Mouse (Mus musculus) embryonic facial prominence, embryonic 13.5 days (tissue): Measurements from ENCODE around the gene Btn2a2. TPM values are rescaled to one million over a fixed set of nuclear protein-coding genes. Genes with fewer than 3 reads are reported as not detected.
A peak's percentile ranks its signal among the peaks of the same experiment; 100 is the strongest.

ENCODE experiments used
- ATAC-seq: fragments of 200-750 bp; cut with Nextera tagmentation; 2 replicates; pipeline ENCODE4 v1.8.0; 2017; ENCODE audit warnings: low read depth; ENCODE audit not compliant: insufficient number of reproducible peaks, insufficient read depth, low FRiP score, low TSS enrichment
- H3K27ac ChIP-seq: fragments of 300-500 bp; sonication (generic); 2 replicates; pipeline ENCODE4 v1.5.1; 2015; ENCODE audit warnings: moderate library complexity, mild to moderate bottlenecking, inconsistent platforms
- H3K27me3 ChIP-seq: fragments of 300-500 bp; sonication (generic); 2 replicates; pipeline ENCODE4 v1.6.1; 2015; ENCODE audit warnings: mild to moderate bottlenecking, inconsistent platforms
- H3K36me3 ChIP-seq: fragments of 300-500 bp; sonication (generic); 2 replicates; pipeline ENCODE4 v1.6.1; 2015; ENCODE audit warnings: mild to moderate bottlenecking, inconsistent platforms
- H3K4me1 ChIP-seq: fragments of 300-500 bp; sonication (generic); 2 replicates; pipeline ENCODE4 v1.6.1; 2015; ENCODE audit warnings: inconsistent platforms
- H3K4me2 ChIP-seq: fragments of 300-500 bp; sonication (generic); 2 replicates; pipeline ENCODE4 v1.6.1; 2015; ENCODE audit warnings: moderate library complexity, mild to moderate bottlenecking, inconsistent platforms
- H3K4me3 ChIP-seq: fragments of 300-500 bp; sonication (generic); 2 replicates; pipeline ENCODE4 v1.5.1; 2015; ENCODE audit warnings: mild to moderate bottlenecking, inconsistent platforms
- H3K9ac ChIP-seq: fragments of 300-500 bp; sonication (generic); 2 replicates; pipeline ENCODE4 v1.6.1; 2015; ENCODE audit warnings: mild to moderate bottlenecking, inconsistent platforms
- H3K9me3 ChIP-seq: fragments of 300-500 bp; sonication (generic); 2 replicates; pipeline ENCODE4 v1.6.1; 2016; ENCODE audit warnings: inconsistent platforms
- WGBS: fragments of 180-500 bp; shearing (Covaris S2); methylation state at CpG from one replicate; pipeline ENCODE4 v1.1.7; 2015; ENCODE audit warnings: mixed read lengths; 5-methylcytosine and 5-hydroxymethylcytosine counted together
- polyA plus RNA-seq: library from polyadenylated mRNA; unstranded; fragments of >200 nt; fragmentation: Nextera tagmentation; extraction: Ambion mirVana; gene quantifications from 2 replicates; pipeline ENCODE4 v1.2.1, GENCODE M21; 2015

Btn2a2 gene
- polyA plus RNA-seq, 1 experiment from 2014 or later = 1.7 TPM

- Histone ChIP-seq H3K4me2 (no peak overlapping the region; the same call in 1 of the 2 replicates), H3K36me3 (no peaks in the 10 kb centered on the region), H3K27me3 (no peaks in the 10 kb centered on the region), H3K9ac (no peak overlapping the region), H3K27ac (no peak overlapping the region), H3K4me3 (no peak overlapping the region), H3K4me1 (peaks cover 8% of the 10 kb centered on the region; the same call in 1 of the 2 replicates), H3K9me3 (no peaks in the 10 kb centered on the region)
- 32% methylated on average over 5 of the region's 5 CpGs for WGBS
- ATAC-seq = no peak
Observed at GRCm38 (mm10) chr13:23485271-23485670, 3.4 kb downstream of the Btn2a2 start.

GRCm38 (mm10) chr13:23483153-23483552 is 5.5 kb downstream of the Btn2a2 start:
- 85% methylated on average over 2 of the region's 2 CpGs for WGBS
- Histone ChIP-seq H3K27me3 (no peaks in the 10 kb centered on the region), H3K9ac (no peak overlapping the region), H3K9me3 (no peaks in the 10 kb centered on the region), H3K27ac (no peak overlapping the region), H3K36me3 (peaks cover 2% of the 10 kb centered on the region), H3K4me3 (no peak overlapping the region), H3K4me1 (peaks cover 8% of the 10 kb centered on the region; the same call in 1 of the 2 replicates), H3K4me2 (no peak overlapping the region)
- ATAC-seq = no peak

GRCm38 (mm10) chr13:23475658-23476057 is 13.0 kb downstream of the Btn2a2 start:
- H3K4me2 ChIP-seq = no peak overlapping the region
- no peak overlapping the region; the same call in 1 of the 2 replicates for H3K9ac ChIP-seq
- peaks cover 4% of the 10 kb centered on the region for H3K36me3 ChIP-seq
- ATAC-seq = no peak
- no peak overlapping the region for H3K27ac ChIP-seq
- no peaks in the 10 kb centered on the region for H3K4me1 ChIP-seq
- no peaks in the 10 kb centered on the region for H3K9me3 ChIP-seq
- H3K4me3 ChIP-seq = no peak overlapping the region
- no peaks in the 10 kb centered on the region for H3K27me3 ChIP-seq
- WGBS = 7% methylated on average over 2 of the region's 2 CpGs

GRCm38 (mm10) chr13:23466911-23467310 is 21.7 kb downstream of the Btn2a2 start:
- WGBS = 2% methylated on average over 9 of the region's 9 CpGs
- no peaks in the 10 kb centered on the region for H3K9me3 ChIP-seq
- H3K36me3 ChIP-seq = no peaks in the 10 kb centered on the region
- no peak overlapping the region for H3K27ac ChIP-seq
- no peaks in the 10 kb centered on the region; the same call in 1 of the 2 replicates for H3K27me3 ChIP-seq
- 0 out of 2 replicates have a peak, but pooled peaks have one; percentile 79 for ATAC-seq
- H3K4me3 ChIP-seq = no peak overlapping the region
- H3K9ac ChIP-seq = no peak overlapping the region
- no peak overlapping the region for H3K4me2 ChIP-seq
- peaks cover 15% of the 10 kb centered on the region for H3K4me1 ChIP-seq

- no peak for ATAC-seq
- no peaks in the 10 kb centered on the region for H3K9me3 ChIP-seq
- WGBS = 69% methylated on average over 1 of the region's 1 CpGs
- H3K27me3 ChIP-seq = no peaks in the 10 kb centered on the region; the same call in 1 of the 2 replicates
- peaks cover 15% of the 10 kb centered on the region for H3K4me1 ChIP-seq
- H3K36me3 ChIP-seq = no peaks in the 10 kb centered on the region
- H3K27ac ChIP-seq = no peak overlapping the region
- peak overlapping the region; percentile 80; the same call in 1 of the 2 replicates for H3K4me2 ChIP-seq
- no peak overlapping the region for H3K9ac ChIP-seq
- H3K4me3 ChIP-seq = no peak overlapping the region
Observed at GRCm38 (mm10) chr13:23466306-23466705, 22.4 kb downstream of the Btn2a2 start.

GRCm38 (mm10) chr13:23465600-23466109 is 23.0 kb downstream of the Btn2a2 start, which contains the start of gene Btn1a1:
TSS of gene Btn1a1 (minus strand) at chr13:23465901.
- Histone ChIP-seq H3K9me3 (no peaks in the 10 kb centered on the region), H3K4me2 (peak within 1 kb of the TSS; percentile 80), H3K27me3 (no peaks in the 10 kb centered on the region; the same call in 1 of the 2 replicates), H3K4me1 (peaks cover 15% of the 10 kb centered on the region), H3K4me3 (peak within 1 kb of the TSS; percentile 53), H3K9ac (peak within 1 kb of the TSS; percentile 71), H3K27ac (no peak within 1 kb of the TSS), H3K36me3 (no peaks in the 10 kb centered on the region)
- ATAC-seq = no peak
- 1% methylated on average over 7 of the region's 7 CpGs for WGBS

- WGBS = 2% methylated on average over 11 of the region's 11 CpGs
- H3K9ac ChIP-seq = peak overlapping the region; percentile 71
- H3K36me3 ChIP-seq = no peaks in the 10 kb centered on the region
- peak overlapping the region; percentile 80 for H3K4me2 ChIP-seq
- peak overlapping the region; percentile 53 for H3K4me3 ChIP-seq
- no peak for ATAC-seq
- peaks cover 15% of the 10 kb centered on the region for H3K4me1 ChIP-seq
- H3K9me3 ChIP-seq = no peaks in the 10 kb centered on the region
- no peak overlapping the region for H3K27ac ChIP-seq
- no peaks in the 10 kb centered on the region; the same call in 1 of the 2 replicates for H3K27me3 ChIP-seq
Observed at GRCm38 (mm10) chr13:23464841-23465366, 23.8 kb downstream of the Btn2a2 start.

- Histone ChIP-seq H3K4me1 (peaks cover 15% of the 10 kb centered on the region), H3K9me3 (no peaks in the 10 kb centered on the region), H3K27me3 (peaks cover 3% of the 10 kb centered on the region; the same call in 1 of the 2 replicates), H3K4me2 (peak overlapping the region; percentile 80), H3K9ac (peak overlapping the region; percentile 71), H3K36me3 (no peaks in the 10 kb centered on the region), H3K4me3 (peak overlapping the region; percentile 53), H3K27ac (no peak overlapping the region)
- under 1% methylated on average over 29 of the region's 29 CpGs for WGBS
- ATAC-seq = no peak
Observed at GRCm38 (mm10) chr13:23464224-23464637, 24.4 kb downstream of the Btn2a2 start.

GRCm38 (mm10) chr13:23463381-23464223 is 25.1 kb downstream of the Btn2a2 start:
- H3K4me2 ChIP-seq = peak overlapping the region; percentile 80
- H3K4me3 ChIP-seq = peak overlapping the region; percentile 53
- H3K27ac ChIP-seq = no peak overlapping the region
- H3K36me3 ChIP-seq = no peaks in the 10 kb centered on the region
- no peak for ATAC-seq
- no peaks in the 10 kb centered on the region for H3K9me3 ChIP-seq
- H3K27me3 ChIP-seq = peaks cover 8% of the 10 kb centered on the region; the same call in 1 of the 2 replicates
- H3K9ac ChIP-seq = peak overlapping the region; percentile 71
- peaks cover 15% of the 10 kb centered on the region for H3K4me1 ChIP-seq
- under 1% methylated on average over 21 of the region's 21 CpGs for WGBS

- H3K4me3 ChIP-seq = no peak overlapping the region
- peaks cover 15% of the 10 kb centered on the region for H3K4me1 ChIP-seq
- no peak overlapping the region for H3K4me2 ChIP-seq
- H3K9me3 ChIP-seq = no peaks in the 10 kb centered on the region
- peaks cover 8% of the 10 kb centered on the region; the same call in 1 of the 2 replicates for H3K27me3 ChIP-seq
- no peak overlapping the region for H3K9ac ChIP-seq
- H3K27ac ChIP-seq = no peak overlapping the region
- ATAC-seq = no peak
- no peaks in the 10 kb centered on the region for H3K36me3 ChIP-seq
Observed at GRCm38 (mm10) chr13:23462669-23463068, 26.0 kb downstream of the Btn2a2 start.

GRCm38 (mm10) chr13:23462063-23462462 is 26.6 kb downstream of the Btn2a2 start:
- WGBS = 76% methylated on average over 4 of the region's 4 CpGs
- H3K36me3 ChIP-seq = no peaks in the 10 kb centered on the region
- H3K4me3 ChIP-seq = no peak overlapping the region
- ATAC-seq = no peak
- peaks cover 15% of the 10 kb centered on the region for H3K4me1 ChIP-seq
- H3K27me3 ChIP-seq = peaks cover 8% of the 10 kb centered on the region; the same call in 1 of the 2 replicates
- H3K9ac ChIP-seq = no peak overlapping the region
- H3K9me3 ChIP-seq = no peaks in the 10 kb centered on the region
- H3K27ac ChIP-seq = no peak overlapping the region
- no peak overlapping the region for H3K4me2 ChIP-seq
